Mouse (Mus musculus): ENCODE results near the gene Gm1527. TPM values are rescaled to one million over a fixed set of nuclear protein-coding genes. Genes with fewer than 3 reads are reported as not detected.

Gene Gm1527
- total and polyA plus RNA-seq, 2 experiments from 2014 or later: not detected

DNA sequence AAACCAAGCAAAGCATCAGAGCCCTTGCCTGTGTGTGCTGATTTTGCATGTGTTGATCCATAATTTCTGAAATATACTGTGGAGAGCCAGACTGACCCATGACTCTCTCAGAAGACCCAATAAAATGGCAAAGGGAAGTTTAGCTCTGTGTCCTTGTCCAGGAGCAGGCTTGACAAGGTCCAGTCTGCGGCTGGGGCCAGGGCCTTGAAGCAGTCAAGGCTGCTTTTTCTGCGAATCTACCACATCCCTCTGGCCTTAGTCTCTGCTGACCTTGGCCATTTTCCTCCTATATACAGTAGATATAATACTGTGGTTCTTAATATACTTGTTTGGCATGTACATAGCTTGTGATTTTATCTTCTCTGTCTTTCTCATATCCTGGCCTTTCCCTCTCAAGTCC is 73.5 kb downstream of the Gm1527 start:
- no peaks in the 10 kb centered on the region for H3K36me3 ChIP-seq (ENCODE audit: insufficient read depth, low read length)
- DNase-seq (ENCODE audit: low spot score) (no peak), ATAC-seq (ENCODE audit: low FRiP score) (no peak)
- no peaks in the 10 kb centered on the region for H3K4me1 ChIP-seq (ENCODE audit: insufficient read depth, low read length)
- no peak for TF ChIP-seq CTCF (IDR thresholded peaks at IDR 0.05)
- no peaks in the 10 kb centered on the region for H3K27me3 ChIP-seq (ENCODE audit: insufficient read depth, low read length)
- 82% methylated on average over 2 of the region's 2 CpGs for WGBS
- no peak overlapping the region for H3K4me3 ChIP-seq (ENCODE audit: low read depth, low read length)
- no peaks in the 10 kb centered on the region for H3K9me3 ChIP-seq (ENCODE audit: low read length)
- H3K27ac ChIP-seq (ENCODE audit: low read depth, low read length): no peak overlapping the region
- no peak overlapping the region for H3K4me2 ChIP-seq (ENCODE audit: low read depth, low read length, poor library complexity, severe bottlenecking)
- H3K9ac ChIP-seq (replicated peaks; ENCODE audit: low read length, poor library complexity, severe bottlenecking): no peak overlapping the region

DNA sequence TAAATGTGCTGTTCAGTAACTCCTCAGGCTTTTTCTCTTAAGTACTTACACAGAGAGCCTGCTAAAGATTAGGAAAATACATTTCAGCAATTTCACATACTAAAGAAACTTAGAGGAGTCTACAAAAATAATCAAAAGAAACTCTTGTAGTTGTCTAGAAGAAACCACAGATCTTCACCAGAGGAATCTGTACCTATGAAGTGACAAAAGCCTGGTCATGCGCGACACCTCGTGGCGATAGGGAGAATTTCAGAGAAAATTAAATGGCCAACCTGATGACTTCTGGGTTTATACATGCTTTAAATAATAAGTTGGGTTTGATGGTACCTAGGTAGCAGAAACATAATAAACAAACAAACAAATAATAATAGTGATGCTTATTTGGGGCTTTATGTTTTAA is 76.4 kb downstream of the Gm1527 start:
- ATAC-seq (ENCODE audit: low FRiP score) (peak; percentile 47; the same call in 1 of the 2 replicates), DNase-seq (ENCODE audit: low spot score) (peak; percentile 78)
- Histone ChIP-seq H3K27ac (ENCODE audit: low read depth, low read length) (no peak overlapping the region), H3K4me2 (ENCODE audit: low read depth, low read length, poor library complexity, severe bottlenecking) (no peak overlapping the region), H3K36me3 (ENCODE audit: insufficient read depth, low read length) (no peaks in the 10 kb centered on the region), H3K9ac (replicated peaks; ENCODE audit: low read length, poor library complexity, severe bottlenecking) (no peak overlapping the region), H3K4me3 (ENCODE audit: low read depth, low read length) (no peak overlapping the region), H3K9me3 (ENCODE audit: low read length) (no peaks in the 10 kb centered on the region), H3K27me3 (ENCODE audit: insufficient read depth, low read length) (no peaks in the 10 kb centered on the region), H3K4me1 (ENCODE audit: insufficient read depth, low read length) (no peaks in the 10 kb centered on the region)
- peak; percentile 92 for TF ChIP-seq CTCF (IDR thresholded peaks at IDR 0.05)
- 1% methylated on average over 4 of the region's 4 CpGs for WGBS

Other genes starting within 250 kb of the Gm1527 start
- not detected in 2 replicates for gene Slc2a2, start 194.7 kb upstream of the Gm1527 start, total RNA-seq (2014; rRNA removed)
- gene Slc2a2, start 194.7 kb upstream of the Gm1527 start, polyA plus RNA-seq (2015; fragmentation: Nextera tagmentation; extraction: Ambion mirVana): not detected in 2 replicates
- gene Eif5a2, start 111.3 kb upstream of the Gm1527 start, total RNA-seq (2014; rRNA removed): 23.7 and 24.5 TPM in 2 replicates
- gene Eif5a2, start 111.3 kb upstream of the Gm1527 start, polyA plus RNA-seq (2015; fragmentation: Nextera tagmentation; extraction: Ambion mirVana): 9.0 and 9.2 TPM in 2 replicates
- 171 and 369 TPM in 2 replicates for gene Rpl22l1, start 87.2 kb upstream of the Gm1527 start, total RNA-seq (2014; rRNA removed)
- gene Rpl22l1, start 87.2 kb upstream of the Gm1527 start, polyA plus RNA-seq (2015; fragmentation: Nextera tagmentation; extraction: Ambion mirVana): 349 and 376 TPM in 2 replicates
- gene Egfem1, start 189.4 kb downstream of the Gm1527 start, total RNA-seq (2014; rRNA removed): 12.5 and 28.6 TPM in 2 replicates
- 5.2 TPM in 2 replicates for gene Egfem1, start 189.4 kb downstream of the Gm1527 start, polyA plus RNA-seq (2015; fragmentation: Nextera tagmentation; extraction: Ambion mirVana)